Mouse (Mus musculus) right cerebral cortex, postnatal 36 days (tissue): ENCODE results near the gene Mdga1.
A peak's percentile ranks its signal among the peaks of the same experiment; 100 is the strongest.

Experiments
- DNase-seq, 2 experiments: peaks; one replicate each; pipeline ENCODE4 v3.0.0; 2022; ENCODE audit warnings: low spot score in 2 of 2, mixed read lengths in 1 of 2

The Mdga1 gene

DNA sequence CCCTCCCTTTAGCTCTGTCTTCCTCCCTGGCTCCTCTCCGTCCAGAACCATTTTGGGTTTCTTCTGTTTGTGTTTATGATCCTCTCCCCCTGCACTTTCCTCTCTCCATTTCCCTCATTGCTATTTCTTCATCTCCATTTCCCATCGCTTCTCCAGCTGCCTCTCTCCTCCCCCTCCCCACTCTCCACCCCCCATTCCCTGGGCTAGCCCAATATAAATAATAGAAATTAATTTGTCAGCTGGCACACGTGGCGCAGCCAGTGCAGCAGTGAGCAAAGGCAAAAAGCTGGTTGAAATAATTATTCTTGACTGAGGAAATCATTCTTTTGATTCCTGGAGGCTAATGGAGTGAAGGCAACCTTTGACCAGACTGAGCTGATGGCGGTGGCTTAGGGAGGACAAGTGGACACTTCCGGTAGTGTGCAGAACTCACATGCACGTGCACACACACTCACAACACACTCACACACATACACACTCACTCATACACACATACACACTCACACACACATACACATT lies at the start of gene Mdga1:
Mdga1 (minus strand) TSS at position 51 of the 519 bp plus-strand sequence.
- DNase-seq: no peak

DNA sequence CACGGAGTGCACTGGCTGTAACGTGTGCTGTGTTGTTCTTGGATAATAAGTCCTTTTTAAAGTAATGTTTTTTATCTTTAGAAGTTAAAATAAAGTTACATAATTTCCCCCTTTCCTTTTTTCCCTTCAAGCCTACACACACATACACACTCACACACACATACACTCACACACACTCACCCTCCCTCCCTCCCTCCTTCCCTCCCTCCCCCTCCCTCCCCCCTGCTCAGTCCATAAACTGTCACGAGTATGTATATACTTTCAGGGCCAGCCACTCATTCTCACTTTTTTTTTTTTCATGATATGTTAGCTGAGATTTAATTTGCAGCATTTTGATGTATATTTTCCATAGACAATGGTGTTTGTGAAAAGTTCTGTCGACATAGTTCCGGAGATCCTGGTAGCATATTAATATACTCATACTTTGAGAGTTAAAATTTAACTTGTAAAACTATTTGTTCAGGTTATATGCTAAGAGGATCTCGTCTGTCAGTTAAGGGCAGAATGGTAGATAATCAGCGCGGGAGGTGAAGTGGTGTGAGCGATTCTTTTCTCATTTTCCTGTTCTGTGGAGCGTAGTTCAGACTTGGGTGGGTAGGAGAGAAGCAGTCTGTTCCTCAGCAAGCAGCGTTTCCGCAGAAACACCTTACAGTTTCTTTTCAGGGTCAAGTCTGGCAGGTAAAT lies 49.2 kb upstream of the Mdga1 start:
- DNase-seq: no peak

DNA sequence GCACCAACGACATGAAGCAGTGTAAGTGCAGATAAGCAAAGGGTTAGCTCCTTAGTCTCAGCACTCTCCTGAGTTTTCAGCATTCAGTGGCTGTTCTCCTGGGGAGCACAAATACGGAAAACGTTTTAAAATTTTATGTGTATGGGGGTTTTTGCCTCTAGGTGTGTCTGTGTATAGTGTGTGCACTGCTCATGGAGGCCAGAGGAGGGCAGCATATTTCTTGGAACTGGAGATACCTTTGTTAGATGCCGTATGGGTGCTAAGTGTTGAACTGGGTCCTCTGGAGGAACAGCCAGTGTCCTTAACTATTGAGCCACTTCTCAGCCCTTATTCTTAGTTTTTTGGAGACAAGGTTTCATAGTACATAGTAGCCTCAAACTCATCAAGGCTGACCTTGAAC lies 44.8 kb upstream of the Mdga1 start:
- DNase-seq: no peak

DNA sequence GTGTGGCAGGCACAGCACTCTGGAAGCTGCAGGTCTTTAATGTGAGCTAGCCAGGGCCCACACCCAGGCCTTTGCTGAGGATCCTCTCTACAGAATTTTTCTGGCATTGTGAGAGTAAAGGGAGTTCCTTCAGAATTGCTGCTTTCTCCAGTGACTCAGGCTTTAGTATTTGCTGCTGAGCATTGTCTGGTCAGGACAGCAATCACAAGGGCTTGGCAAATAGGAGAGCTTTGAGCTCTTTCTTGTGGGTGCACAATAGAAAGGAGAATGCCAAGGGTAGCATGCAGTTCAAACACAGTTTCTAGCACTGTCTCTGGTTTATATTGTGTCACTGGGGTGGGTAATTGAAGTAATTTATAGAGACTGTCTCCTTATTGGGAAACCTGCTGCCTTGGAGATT lies 38.5 kb upstream of the Mdga1 start:
- DNase-seq: no peak

DNA sequence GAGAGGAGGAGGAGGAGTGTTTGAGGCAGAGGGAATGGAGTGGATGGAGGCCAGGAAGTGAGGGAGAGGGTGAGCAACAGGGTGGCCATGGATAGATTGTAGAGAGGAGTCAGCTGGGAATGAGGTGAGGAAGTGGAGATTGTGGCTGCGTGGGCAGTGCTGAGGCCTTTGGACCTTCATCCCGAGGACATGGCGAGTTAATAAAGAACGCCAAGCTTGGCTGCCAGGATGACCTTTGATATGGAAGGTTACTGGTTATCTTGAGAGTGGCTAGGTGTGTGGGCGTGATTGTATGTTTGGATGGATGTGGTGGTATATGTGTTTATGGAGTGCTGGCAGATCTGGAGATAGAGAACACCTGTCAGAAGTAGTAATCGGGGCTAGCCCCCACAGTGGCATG lies 38.0 kb upstream of the Mdga1 start:
- no peak for DNase-seq

DNA sequence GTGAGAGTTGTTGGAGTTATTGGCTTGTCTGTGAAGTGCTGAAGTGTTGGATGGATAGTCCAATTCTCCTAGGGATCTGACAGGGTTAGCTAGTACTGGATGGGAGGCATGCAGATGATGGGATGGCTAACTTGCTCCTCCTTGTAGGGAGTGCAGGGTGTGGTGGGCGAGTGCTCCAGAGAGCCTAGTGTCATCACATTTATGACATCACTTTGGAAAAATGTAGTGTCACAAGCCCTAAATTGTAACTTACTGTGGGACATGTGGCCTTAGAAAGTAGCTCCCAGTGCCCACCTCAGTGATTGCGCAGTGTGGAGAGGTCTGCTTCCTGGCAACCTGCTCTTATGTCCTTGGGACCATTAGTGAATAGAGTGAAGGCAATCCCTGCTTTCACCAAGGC lies 37.0 kb upstream of the Mdga1 start:
- no peak for DNase-seq

DNA sequence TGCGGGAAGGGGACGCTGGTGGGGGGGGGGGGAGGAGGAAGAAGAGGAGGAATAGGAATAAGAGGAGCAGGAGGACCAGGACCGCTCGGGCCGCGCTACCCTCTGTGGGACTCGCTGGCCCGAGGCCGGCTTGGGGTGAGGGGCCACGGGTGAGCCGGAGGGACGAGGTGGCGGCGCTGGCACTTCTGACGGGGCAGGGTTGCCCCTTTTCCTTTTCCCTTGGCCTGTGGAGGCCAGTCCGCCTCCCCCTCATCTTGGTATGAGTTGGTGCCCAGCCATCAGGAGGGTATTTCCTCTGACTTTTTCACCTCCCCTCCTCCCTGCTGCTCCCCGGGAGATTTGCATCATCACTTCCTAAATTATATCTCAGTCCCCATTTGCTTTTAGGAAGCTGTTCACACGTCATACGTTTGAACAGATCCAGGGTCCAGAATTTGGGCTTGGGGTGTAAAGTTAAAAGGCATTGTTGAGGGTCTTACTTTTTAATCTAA lies 35.6 kb upstream of the Mdga1 start:
- DNase-seq: no peak

DNA sequence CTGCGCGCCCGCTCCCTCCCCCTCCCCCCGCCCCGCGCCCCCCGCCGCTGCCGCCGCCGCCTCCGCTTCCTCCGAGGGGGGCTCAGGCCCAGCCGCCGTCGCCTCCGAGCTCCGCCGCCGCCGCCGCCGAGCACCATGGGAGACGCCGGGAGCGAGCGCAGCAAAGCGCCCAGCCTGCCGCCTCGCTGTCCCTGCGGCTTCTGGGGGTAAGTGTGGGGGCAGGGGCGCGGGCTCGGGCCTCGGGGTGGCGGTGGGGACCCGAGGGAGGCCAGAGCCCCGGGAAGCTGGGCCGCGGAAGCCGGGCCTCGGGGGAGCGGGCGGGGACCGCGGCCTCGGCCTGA lies 35.2 kb upstream of the Mdga1 start:
- no peak for DNase-seq

DNA sequence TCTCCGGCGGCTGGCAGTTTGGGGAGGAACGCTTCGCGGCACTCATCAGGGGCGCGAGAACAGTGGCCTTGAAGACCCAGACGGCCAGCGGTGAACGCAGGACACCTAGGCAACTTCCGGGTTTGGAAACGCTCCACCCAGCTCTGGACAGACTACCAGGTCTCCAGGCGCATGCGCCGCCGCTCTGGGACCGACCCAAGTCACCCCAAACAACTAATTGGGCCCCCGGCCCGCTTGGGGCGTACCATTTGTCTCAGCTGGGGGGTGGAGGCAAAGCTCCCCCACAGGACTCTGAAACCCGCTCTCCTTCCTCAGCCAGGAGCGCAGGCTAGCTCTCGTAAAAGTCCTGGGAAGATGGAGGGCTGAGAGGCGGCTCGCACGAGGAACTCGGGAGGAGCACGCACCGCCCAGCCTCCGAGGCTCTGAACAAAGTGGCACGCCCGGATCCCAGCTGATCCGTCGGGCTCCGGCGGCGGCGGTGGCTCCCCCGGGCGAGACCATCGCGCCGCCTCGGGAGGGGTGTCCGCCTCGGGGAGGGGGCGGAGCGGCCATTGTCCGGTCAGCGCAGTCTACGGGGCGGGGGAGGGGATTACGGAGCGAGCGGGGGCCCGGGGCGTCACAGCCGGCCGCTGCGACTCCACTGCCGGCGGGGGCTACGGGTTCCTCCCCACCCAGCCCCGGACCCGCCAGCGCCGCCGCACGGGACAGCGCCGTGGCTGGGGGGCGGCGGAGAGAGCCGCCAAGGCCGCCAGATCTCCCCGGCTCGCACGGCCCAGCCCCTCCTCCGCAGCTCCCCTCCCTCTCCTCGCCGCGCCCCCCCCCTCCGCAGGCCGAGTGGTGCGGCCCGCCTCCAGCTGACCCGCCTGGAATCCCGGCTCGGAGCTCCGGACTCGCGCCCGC lies 34.6 kb upstream of the Mdga1 start, which contains the start of gene Zfand3:
Zfand3 (plus strand) TSS at position 531 of the 900 bp plus-strand sequence.
- DNase-seq: peak; percentile 84 to 85

DNA sequence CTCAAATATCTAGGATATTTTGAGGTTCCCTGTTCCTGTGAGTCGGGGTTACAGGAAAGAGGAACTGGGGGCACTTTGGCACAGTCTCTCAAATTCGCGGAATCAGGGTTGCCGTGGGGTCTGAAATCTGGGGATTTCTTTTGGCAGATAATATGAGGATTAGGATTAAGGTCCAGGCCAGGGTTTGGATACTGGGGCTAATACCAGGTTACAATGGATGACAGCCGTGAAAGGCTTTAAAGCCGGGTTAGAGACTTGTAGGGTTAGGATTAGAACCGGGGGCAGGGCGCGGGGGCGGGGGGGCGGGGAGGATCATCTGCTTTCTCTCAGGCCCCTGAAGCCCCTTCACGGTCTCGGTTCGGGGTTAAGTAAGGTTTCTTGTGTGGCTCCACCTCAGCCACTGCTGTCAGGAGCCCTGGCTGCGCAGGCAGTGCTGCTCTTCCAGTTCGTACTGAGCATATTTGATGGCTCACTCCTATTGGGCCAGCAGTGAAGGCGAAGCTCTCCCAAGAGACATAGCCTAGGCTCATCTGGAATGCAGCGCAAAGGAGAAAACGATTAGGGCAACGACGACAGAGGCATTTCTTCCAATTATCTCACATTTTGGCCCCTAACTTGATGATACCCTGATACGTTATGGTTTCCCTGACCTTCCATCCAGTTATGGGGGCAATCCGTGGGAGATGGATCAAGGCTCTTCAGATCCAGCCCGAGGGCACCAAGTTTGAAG lies 28.8 kb upstream of the Mdga1 start:
- DNase-seq: no peak

DNA sequence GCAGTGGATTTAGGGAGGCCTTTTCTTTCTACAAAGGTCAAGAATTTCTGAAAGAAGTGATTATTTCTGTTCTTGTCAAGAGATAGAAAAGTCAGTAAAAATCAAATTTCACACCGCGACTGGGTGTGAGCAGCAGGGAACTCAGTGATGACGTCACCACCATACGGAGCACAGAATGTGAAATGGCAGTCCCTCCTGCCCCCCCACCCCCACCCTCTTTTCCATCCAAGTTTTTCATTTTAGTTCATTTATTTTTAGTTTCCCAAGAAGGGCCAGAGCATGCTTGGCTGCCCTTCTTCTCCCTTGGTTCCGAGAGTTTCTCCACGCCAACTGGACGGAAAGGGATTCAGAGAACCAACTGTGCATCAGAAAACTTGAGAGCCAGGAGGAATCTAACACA lies 27.8 kb upstream of the Mdga1 start:
- no peak for DNase-seq

DNA sequence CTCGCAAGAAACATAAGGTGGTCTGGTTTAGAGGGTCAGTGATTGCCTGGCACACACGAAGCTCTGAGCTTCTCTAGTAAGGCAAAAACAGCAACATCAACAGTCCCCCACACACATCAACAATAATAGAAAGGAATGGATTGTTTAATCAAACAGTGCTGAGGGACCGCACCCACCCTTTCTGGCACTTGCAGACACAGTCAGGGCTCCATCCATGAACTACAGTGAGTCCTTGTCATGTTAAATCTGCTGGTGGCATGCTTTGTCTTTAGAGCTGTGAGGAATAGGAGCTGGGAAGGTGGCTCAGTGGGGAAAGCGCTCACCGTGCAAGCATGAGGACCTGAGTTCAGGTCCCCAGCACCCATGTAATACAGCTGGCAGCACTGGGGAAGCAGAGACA lies 26.1 kb upstream of the Mdga1 start:
- no peak for DNase-seq

DNA sequence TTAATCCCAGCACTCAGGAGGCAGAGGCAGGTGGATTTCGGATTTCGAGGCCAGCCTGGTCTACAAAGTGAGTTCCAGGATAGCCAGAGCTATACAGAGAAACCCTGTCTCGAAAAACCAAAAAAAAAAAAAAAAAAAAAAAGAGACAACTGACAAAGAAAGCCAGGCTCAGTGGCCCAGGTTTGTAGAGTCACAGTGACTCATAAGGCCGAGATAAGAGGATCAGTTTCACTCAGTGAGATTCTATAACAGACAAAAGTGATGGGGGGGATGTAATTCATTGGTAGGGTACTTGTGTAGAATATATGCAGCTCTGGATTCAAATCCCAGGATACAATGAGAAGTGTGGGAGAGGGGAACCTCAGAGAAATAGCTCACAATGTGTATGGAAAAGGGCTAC lies 24.6 kb upstream of the Mdga1 start:
- DNase-seq: no peak

DNA sequence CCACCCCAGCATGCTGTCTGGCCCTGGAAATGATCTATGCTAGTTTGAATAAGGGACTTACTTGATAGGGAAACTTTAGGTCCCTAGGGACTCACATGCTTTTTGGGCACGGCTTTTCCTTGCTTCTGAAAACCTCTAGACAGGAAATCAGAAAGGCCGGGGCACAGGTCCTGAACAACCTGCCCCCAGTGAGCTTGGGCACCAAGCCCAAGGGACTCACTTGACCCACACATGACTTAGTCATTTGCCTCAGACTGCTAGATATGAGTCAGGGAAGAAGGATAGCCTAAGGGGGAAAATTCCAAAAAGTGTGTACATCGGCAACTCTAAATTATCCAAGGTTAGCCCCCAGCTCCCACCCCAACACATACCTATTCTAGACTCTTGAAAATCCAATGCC lies 24.1 kb upstream of the Mdga1 start:
- DNase-seq: no peak

DNA sequence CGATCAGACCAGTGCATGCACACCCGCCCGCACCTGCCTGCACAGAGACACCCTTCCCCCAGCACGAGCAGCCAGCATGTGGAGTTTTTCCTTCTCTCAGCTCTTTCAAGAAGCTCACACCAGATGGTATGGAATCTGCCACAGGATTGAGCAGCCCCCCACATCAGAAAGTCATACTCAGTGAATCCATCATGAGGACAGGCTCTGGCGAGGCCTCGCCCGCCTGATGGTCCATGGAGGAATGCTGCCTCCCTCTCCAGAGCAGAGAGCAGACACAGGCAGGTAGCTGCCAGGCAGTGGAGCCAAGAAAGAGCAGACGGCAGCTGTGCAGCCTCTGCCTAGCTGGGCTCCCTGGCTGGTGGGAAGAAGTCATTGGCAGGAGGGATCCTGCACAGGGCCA lies 23.6 kb upstream of the Mdga1 start:
- peak; percentile 66 to 72 for DNase-seq

DNA sequence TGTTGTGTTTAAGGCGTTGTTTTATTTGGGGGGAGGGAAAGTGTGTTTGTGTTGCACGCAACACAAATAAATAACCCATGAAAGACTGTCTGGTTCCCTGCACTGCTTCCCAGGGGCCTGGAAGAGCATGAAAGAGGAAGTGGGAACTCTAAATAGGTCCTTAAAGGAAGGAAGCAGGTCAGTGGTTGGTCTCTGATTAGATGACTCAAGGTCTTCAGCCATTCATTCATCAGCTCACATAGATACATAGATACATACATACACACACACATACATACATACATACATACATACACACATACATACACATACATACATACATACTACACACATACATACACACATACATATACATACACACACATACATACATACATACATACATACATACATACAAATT lies 21.0 kb upstream of the Mdga1 start:
- DNase-seq: no peak

DNA sequence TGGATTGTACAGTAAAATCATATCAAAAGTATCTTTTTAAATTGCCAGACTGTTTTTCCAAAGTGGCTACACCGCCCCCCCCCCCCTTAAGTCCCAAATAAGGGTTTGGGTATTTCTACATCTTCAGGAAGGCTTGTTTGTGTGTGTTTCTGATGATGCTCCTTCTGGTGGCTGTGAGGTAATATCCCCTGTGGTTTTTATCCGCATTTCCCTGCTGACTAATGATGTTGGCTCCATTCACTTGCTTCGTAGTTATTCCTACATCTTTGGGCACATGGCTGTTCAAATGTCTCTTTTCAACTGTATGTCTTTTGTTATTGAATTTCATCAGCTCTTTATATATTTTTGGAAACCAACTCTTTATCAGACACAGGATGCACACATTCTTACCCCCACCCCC lies 20.2 kb upstream of the Mdga1 start:
- DNase-seq: no peak

DNA sequence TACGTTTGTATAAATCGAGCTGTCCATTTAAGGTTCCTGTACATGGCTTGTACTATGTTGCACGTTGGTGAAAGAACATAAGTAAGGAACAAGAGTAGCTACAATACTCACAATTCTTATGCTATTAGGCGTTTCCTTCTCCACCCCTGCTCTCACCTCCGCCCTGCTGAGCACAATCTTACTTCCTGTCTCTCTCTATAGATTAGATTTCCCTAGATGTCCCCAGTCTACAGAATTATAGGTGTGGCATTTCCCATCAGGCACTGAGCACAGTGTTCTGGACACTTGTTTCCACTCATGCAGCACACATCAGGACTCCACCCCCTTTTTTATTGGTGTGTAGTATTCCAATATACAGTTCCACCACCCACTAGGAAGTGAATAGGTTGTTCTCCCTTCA lies 19.8 kb upstream of the Mdga1 start:
- DNase-seq: no peak

DNA sequence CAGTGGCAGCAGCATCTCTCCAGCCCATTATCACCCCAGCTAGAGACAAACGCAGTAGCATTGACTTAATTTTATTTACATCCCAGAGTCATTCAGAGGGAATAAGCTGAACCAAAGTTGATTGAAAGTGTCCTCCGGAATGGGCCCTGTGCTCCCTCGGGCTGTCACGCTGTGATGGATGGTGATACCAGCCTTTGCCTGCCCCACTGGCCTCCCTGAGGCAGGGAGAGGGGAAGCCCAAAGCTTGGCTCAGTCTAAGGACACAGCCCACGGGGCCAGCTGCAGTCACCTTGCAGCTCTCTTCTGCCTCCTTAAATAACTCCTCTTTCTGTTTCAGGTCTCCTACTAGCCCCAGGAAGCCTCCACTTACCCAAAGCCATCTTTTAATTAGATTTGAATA lies 18.3 kb upstream of the Mdga1 start:
- DNase-seq: no peak

DNA sequence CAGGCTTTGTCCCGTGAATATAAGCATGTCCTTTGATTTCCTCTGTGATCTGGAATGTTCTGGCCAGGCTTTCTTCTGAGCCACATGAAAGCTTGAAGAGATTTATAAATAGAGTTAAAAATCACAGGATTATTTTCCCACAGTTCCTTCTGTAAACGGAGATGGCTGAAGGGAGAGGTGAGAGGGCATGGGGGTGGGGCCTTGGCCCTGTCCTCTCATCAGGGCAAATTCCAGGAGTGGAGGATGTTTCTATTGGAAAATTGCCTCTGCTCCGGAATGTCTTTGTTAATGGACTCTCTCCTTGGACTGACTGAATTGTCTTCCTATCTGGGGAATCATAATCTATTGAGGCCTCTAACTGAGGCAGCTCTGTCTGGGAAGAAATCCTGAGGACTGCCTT lies 15.6 kb upstream of the Mdga1 start:
- DNase-seq: no peak

DNA sequence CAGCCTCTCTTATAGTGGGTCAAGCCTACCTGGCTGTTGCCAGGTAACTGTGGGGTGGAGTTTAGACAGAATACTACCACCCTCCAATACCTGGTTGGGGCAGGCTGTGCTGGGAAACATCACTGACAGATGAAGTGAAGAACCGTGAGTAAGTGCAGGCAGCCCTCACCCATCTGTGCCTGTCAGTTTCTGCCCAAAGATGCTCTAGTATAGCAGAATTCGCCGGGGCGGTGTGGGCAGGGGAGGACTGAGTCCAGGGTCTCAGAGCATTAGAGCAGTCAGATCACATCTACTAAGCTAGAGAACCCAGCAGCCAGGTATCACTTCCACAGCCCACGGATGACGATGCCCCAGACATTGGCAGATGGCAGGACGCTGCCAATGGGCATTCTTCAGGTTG lies 15.0 kb upstream of the Mdga1 start:
- peak in 1 of 2 experiments; percentile 23 for DNase-seq

DNA sequence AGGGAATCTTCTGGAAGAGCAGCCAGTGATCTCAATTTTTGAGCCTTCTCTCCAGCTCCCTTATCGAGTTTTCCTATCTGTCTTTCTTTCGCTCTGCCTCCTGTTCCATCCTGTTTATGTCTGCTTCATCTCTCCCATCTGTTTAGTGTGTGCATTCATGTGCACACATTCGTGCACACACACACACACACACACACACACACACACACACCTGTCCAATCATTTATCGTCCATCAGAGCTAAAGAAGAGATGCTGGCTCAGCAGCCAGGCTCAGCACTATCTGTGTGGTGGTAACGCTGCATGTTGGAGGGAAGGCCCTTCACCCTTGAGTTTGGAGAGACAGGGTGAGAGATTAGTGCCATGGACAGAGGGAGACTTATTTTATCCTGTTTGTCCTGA lies 13.3 kb upstream of the Mdga1 start:
- no peak for DNase-seq
